Mouse (Mus musculus) stomach, postnatal 0 days (tissue): ENCODE results near the gene Dynll2.

Experiments used
- CTCF ChIP-seq: IDR thresholded peaks from 2 replicates; pipeline ENCODE4 v1.5.1; 2016; ENCODE audit warnings: antibody characterized with exemption, low read depth, mild to moderate bottlenecking, moderate library complexity
- EP300 ChIP-seq: optimal IDR thresholded peaks from 2 replicates; pipeline ENCODE3; 2016; ENCODE audit warnings: antibody characterized with exemption

- no peak for TF ChIP-seq EP300
- no peak for TF ChIP-seq CTCF
These were observed 48.6 kb upstream of the Dynll2 start for GRCm38 (mm10) chr11:88035970-88036369.
